Mouse (Mus musculus) kidney, embryonic 16.5 days (tissue): Measurements from ENCODE around the gene Ptprd. TPM values are rescaled to one million over a fixed set of nuclear protein-coding genes. Genes with fewer than 3 reads are reported as not detected.

Experiments
- ATAC-seq: fragments of 200-750 bp; cut with Nextera tagmentation; 2 replicates; pipeline ENCODE4 v1.8.0; 2017; ENCODE audit warnings: moderate TSS enrichment; ENCODE audit not compliant: low FRiP score, low TSS enrichment
- H3K27ac ChIP-seq: fragments of 300-500 bp; sonication (generic); 2 replicates; pipeline ENCODE4 v1.5.1; 2014; ENCODE audit warnings: low read length
- H3K27me3 ChIP-seq: fragments of 300-500 bp; sonication (generic); 2 replicates; pipeline ENCODE4 v1.6.1; 2014; ENCODE audit warnings: low read length, control low read depth, mixed read lengths; ENCODE audit not compliant: insufficient read depth
- H3K36me3 ChIP-seq: fragments of 300-500 bp; sonication (generic); 2 replicates; pipeline ENCODE4 v1.6.1; 2014; ENCODE audit warnings: low read length, control low read depth, mixed read lengths; ENCODE audit not compliant: insufficient read depth
- H3K4me1 ChIP-seq: fragments of 300-500 bp; sonication (generic); 2 replicates; pipeline ENCODE4 v1.6.1; 2014; ENCODE audit warnings: low read length, control low read depth, mixed read lengths; ENCODE audit not compliant: insufficient read depth
- H3K4me2 ChIP-seq: fragments of 300-500 bp; sonication (generic); replicated peaks from 2 replicates; pipeline ENCODE4 v1.6.1; 2014; ENCODE audit warnings: low read depth, low read length
- H3K4me3 ChIP-seq: fragments of 300-500 bp; sonication (generic); 2 replicates; pipeline ENCODE4 v1.5.1; 2014; ENCODE audit warnings: mild to moderate bottlenecking, low read length
- H3K9ac ChIP-seq: fragments of 300-500 bp; sonication (generic); replicated peaks from 2 replicates; pipeline ENCODE4 v1.6.1; 2014; ENCODE audit warnings: low read length
- H3K9me3 ChIP-seq: fragments of 300-500 bp; sonication (generic); 2 replicates; pipeline ENCODE4 v1.6.1; 2016; ENCODE audit warnings: low read length, control low read depth
- WGBS: fragments of 180-500 bp; shearing (Covaris S2); extraction: QIAGEN DNeasy Blood & Tissue Kit; methylation state at CpG from one replicate; pipeline ENCODE4 v1.1.7; 2014; 5-methylcytosine and 5-hydroxymethylcytosine counted together
- polyA plus RNA-seq: library from polyadenylated mRNA; unstranded; fragments of >200 nt; fragmentation: Nextera tagmentation; extraction: Ambion mirVana; gene quantifications from 2 replicates; pipeline ENCODE4 v1.2.1, GENCODE M21; 2015

The Ptprd gene
- polyA plus RNA-seq, 1 experiment from 2014 or later = 20.9 TPM

DNA sequence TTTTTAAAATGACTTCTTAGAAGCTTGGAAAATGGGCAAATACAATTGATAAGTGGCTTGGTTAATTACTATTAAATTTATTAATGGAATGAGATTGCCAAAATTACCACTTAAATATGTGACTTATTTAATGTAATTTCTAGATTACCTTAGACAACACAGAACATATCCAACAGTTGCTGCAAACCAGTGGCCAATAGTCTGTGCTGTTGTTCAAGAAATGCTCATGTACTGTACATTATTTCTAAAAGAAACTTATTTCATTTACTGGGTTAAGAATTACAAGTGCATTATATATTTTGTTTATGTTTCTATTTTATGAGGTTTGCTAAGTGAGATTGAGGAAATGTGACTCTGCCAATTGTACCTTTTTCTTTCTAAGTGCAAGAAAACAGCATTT, 567.3 kb downstream of the Ptprd start:
- no peak for ATAC-seq
- Histone ChIP-seq H3K36me3 (no peaks in the 10 kb centered on the region), H3K4me1 (no peaks in the 10 kb centered on the region), H3K4me2 (no peak overlapping the region), H3K27me3 (no peaks in the 10 kb centered on the region), H3K27ac (no peak overlapping the region), H3K4me3 (no peak overlapping the region), H3K9ac (no peak overlapping the region), H3K9me3 (no peaks in the 10 kb centered on the region)

- no peak for ATAC-seq
- Histone ChIP-seq H3K9ac (no peak overlapping the region), H3K4me3 (no peak overlapping the region), H3K36me3 (no peaks in the 10 kb centered on the region), H3K27ac (no peak overlapping the region), H3K4me2 (no peak overlapping the region), H3K9me3 (no peaks in the 10 kb centered on the region), H3K27me3 (no peaks in the 10 kb centered on the region), H3K4me1 (no peaks in the 10 kb centered on the region)
- 73% methylated on average over 7 of the region's 7 CpGs for WGBS
Measured at GRCm38 (mm10) chr4:77640022-77640421, 571.7 kb downstream of the Ptprd start.

GRCm38 (mm10) chr4:77613129-77613528, 598.6 kb downstream of the Ptprd start:
- Histone ChIP-seq H3K4me3 (no peak overlapping the region), H3K27ac (no peak overlapping the region), H3K27me3 (no peaks in the 10 kb centered on the region), H3K4me2 (no peak overlapping the region), H3K9me3 (no peaks in the 10 kb centered on the region), H3K36me3 (no peaks in the 10 kb centered on the region), H3K9ac (no peak overlapping the region), H3K4me1 (no peaks in the 10 kb centered on the region)
- WGBS = 89% methylated on average over 1 of the region's 1 CpGs
- ATAC-seq = no peak

GRCm38 (mm10) chr4:77586624-77587023, 625.1 kb downstream of the Ptprd start:
- 64% methylated on average over 1 of the region's 1 CpGs for WGBS
- H3K9me3 ChIP-seq = 0 out of 2 replicates have a peak, but pooled peaks cover 2% of the 10 kb centered on the region
- no peaks in the 10 kb centered on the region for H3K36me3 ChIP-seq
- H3K27ac ChIP-seq = no peak overlapping the region
- H3K4me1 ChIP-seq = no peaks in the 10 kb centered on the region
- no peaks in the 10 kb centered on the region for H3K27me3 ChIP-seq
- H3K4me2 ChIP-seq = no peak overlapping the region
- ATAC-seq = no peak
- H3K4me3 ChIP-seq = no peak overlapping the region
- no peak overlapping the region for H3K9ac ChIP-seq

DNA sequence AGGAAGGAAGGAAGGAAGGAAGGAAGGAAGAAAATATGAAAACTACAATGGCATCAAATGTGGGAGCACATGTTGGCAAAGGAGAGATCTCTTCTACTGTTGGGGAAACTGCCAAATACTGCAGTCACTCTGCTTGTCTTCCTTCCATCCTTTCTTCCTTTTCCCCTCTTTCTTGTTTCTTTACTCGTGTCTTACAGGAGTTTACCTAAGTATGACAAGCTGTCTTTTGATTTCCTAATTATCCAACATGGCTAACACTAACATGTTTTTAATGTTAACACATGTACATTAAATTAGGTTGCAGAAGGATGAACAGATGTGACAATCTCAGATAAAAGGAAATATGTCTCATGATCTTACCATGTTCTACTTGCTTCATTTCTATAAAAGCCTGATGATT, 625.5 kb downstream of the Ptprd start:
- 48% methylated on average over 1 of the region's 1 CpGs for WGBS
- Histone ChIP-seq H3K4me2 (no peak overlapping the region), H3K27me3 (no peaks in the 10 kb centered on the region), H3K9me3 (0 out of 2 replicates have a peak, but pooled peaks cover 2% of the 10 kb centered on the region), H3K4me1 (no peaks in the 10 kb centered on the region), H3K4me3 (no peak overlapping the region), H3K36me3 (no peaks in the 10 kb centered on the region), H3K27ac (no peak overlapping the region), H3K9ac (no peak overlapping the region)
- ATAC-seq = no peak

GRCm38 (mm10) chr4:77558404-77559202, 653.2 kb downstream of the Ptprd start:
- 20% methylated on average over 14 of the region's 14 CpGs for WGBS
- no peak overlapping the region for H3K4me2 ChIP-seq
- no peak overlapping the region for H3K4me3 ChIP-seq
- ATAC-seq = no peak; the same call in 1 of the 2 replicates
- no peaks in the 10 kb centered on the region for H3K27me3 ChIP-seq
- H3K4me1 ChIP-seq = no peaks in the 10 kb centered on the region
- H3K36me3 ChIP-seq = no peaks in the 10 kb centered on the region
- no peak overlapping the region for H3K27ac ChIP-seq
- H3K9me3 ChIP-seq = no peaks in the 10 kb centered on the region
- no peak overlapping the region for H3K9ac ChIP-seq

- ATAC-seq = no peak
- H3K27me3 ChIP-seq = no peaks in the 10 kb centered on the region
- H3K4me1 ChIP-seq = no peaks in the 10 kb centered on the region
- no peak overlapping the region for H3K27ac ChIP-seq
- no peak overlapping the region for H3K4me2 ChIP-seq
- no peaks in the 10 kb centered on the region for H3K9me3 ChIP-seq
- H3K36me3 ChIP-seq = no peaks in the 10 kb centered on the region
- 56% methylated on average over 4 of the region's 4 CpGs for WGBS
- no peak overlapping the region for H3K9ac ChIP-seq
- no peak overlapping the region for H3K4me3 ChIP-seq
Measured at GRCm38 (mm10) chr4:77555841-77556240, 655.9 kb downstream of the Ptprd start.

GRCm38 (mm10) chr4:77537843-77538242, 673.9 kb downstream of the Ptprd start:
- H3K4me1 ChIP-seq = no peaks in the 10 kb centered on the region
- H3K4me2 ChIP-seq = no peak overlapping the region
- H3K4me3 ChIP-seq = no peak overlapping the region
- 62% methylated on average over 4 of the region's 4 CpGs for WGBS
- H3K27ac ChIP-seq = no peak overlapping the region
- H3K9me3 ChIP-seq = no peaks in the 10 kb centered on the region
- no peaks in the 10 kb centered on the region for H3K36me3 ChIP-seq
- H3K9ac ChIP-seq = no peak overlapping the region
- no peaks in the 10 kb centered on the region for H3K27me3 ChIP-seq
- ATAC-seq = no peak

GRCm38 (mm10) chr4:77537336-77537735, 674.4 kb downstream of the Ptprd start:
- H3K9me3 ChIP-seq = no peaks in the 10 kb centered on the region
- 65% methylated on average over 5 of the region's 5 CpGs for WGBS

GRCm38 (mm10) chr4:77535601-77536000, 676.2 kb downstream of the Ptprd start:
- no peak overlapping the region for H3K27ac ChIP-seq
- no peak overlapping the region for H3K9ac ChIP-seq
- ATAC-seq = no peak
- H3K9me3 ChIP-seq = no peaks in the 10 kb centered on the region
- H3K4me2 ChIP-seq = no peak overlapping the region
- H3K4me3 ChIP-seq = no peak overlapping the region
- H3K4me1 ChIP-seq = no peaks in the 10 kb centered on the region
- 80% methylated on average over 6 of the region's 6 CpGs for WGBS
- H3K27me3 ChIP-seq = no peaks in the 10 kb centered on the region
- H3K36me3 ChIP-seq = no peaks in the 10 kb centered on the region

More at GRCm38 (mm10) chr4:77537336-77537735, 674.4 kb downstream of the Ptprd start:
- Histone ChIP-seq H3K36me3 (no peaks in the 10 kb centered on the region), H3K27ac (no peak overlapping the region), H3K4me2 (no peak overlapping the region), H3K9ac (no peak overlapping the region), H3K4me1 (no peaks in the 10 kb centered on the region), H3K27me3 (no peaks in the 10 kb centered on the region), H3K4me3 (no peak overlapping the region)
- no peak for ATAC-seq
